Mouse (Mus musculus): ENCODE results near the gene Inca1.

Gene Inca1

GRCm38 (mm10) chr11:70699722-70700556 is at the start of gene Inca1, which contains the start of gene Kif1c:
Gene Inca1, minus strand, starts transcription at chr11:70700155.
Gene Kif1c, plus strand, starts transcription at chr11:70700548.
- peak; percentile 96 to 97 for DNase-seq

GRCm38 (mm10) chr11:70747876-70748545 is 48.1 kb upstream of the Inca1 start:
- no peak for DNase-seq

- no peak for DNase-seq
Observed at GRCm38 (mm10) chr11:70745636-70746035, 45.7 kb upstream of the Inca1 start.

GRCm38 (mm10) chr11:70742581-70743459 is 42.9 kb upstream of the Inca1 start:
- no peak for DNase-seq

- no peak for DNase-seq
Observed at GRCm38 (mm10) chr11:70742117-70742516, 42.2 kb upstream of the Inca1 start.

GRCm38 (mm10) chr11:70741603-70742002 is 41.6 kb upstream of the Inca1 start:
- no peak for DNase-seq

- DNase-seq: no peak
Observed at GRCm38 (mm10) chr11:70737749-70738148, 37.8 kb upstream of the Inca1 start.

GRCm38 (mm10) chr11:70733256-70733655 is 33.3 kb upstream of the Inca1 start:
- DNase-seq: no peak

- peak in 1 of 2 experiments; percentile 9 for DNase-seq
Observed at GRCm38 (mm10) chr11:70731178-70731577, 31.2 kb upstream of the Inca1 start.

- DNase-seq: no peak
Observed at GRCm38 (mm10) chr11:70730427-70731038, 30.6 kb upstream of the Inca1 start.

GRCm38 (mm10) chr11:70727385-70727784 is 27.4 kb upstream of the Inca1 start:
- DNase-seq: no peak

- no peak for DNase-seq
Observed at GRCm38 (mm10) chr11:70726585-70726984, 26.6 kb upstream of the Inca1 start.

- DNase-seq: no peak
Observed at GRCm38 (mm10) chr11:70724706-70725105, 24.8 kb upstream of the Inca1 start.

GRCm38 (mm10) chr11:70721072-70721471 is 21.1 kb upstream of the Inca1 start:
- no peak for DNase-seq

- no peak for DNase-seq
Observed at GRCm38 (mm10) chr11:70720567-70720966, 20.6 kb upstream of the Inca1 start.

GRCm38 (mm10) chr11:70718481-70718880 is 18.5 kb upstream of the Inca1 start:
- no peak for DNase-seq

GRCm38 (mm10) chr11:70715832-70716231 is 15.9 kb upstream of the Inca1 start:
- no peak for DNase-seq

GRCm38 (mm10) chr11:70713222-70713621 is 13.3 kb upstream of the Inca1 start:
- DNase-seq: no peak

GRCm38 (mm10) chr11:70711026-70711425 is 11.1 kb upstream of the Inca1 start:
- DNase-seq: no peak

- DNase-seq: no peak
Observed at GRCm38 (mm10) chr11:70706127-70706526, 6.2 kb upstream of the Inca1 start.

GRCm38 (mm10) chr11:70702781-70703180 is 2.8 kb upstream of the Inca1 start:
- DNase-seq: no peak

- DNase-seq: no peak
Observed at GRCm38 (mm10) chr11:70701984-70702733, 2.2 kb upstream of the Inca1 start.
